Mouse (Mus musculus) heart, embryonic 16.5 days (tissue): ENCODE data around the gene Atp6v1e2. TPM values are rescaled to one million over a fixed set of nuclear protein-coding genes. Genes with fewer than 3 reads are reported as not detected.

ENCODE experiments used
- ATAC-seq: fragments of 200-750 bp; cut with Nextera tagmentation; replicated peaks from 2 replicates; pipeline ENCODE4 v1.8.0; 2017; ENCODE audit warnings: moderate number of reproducible peaks; ENCODE audit not compliant: insufficient read depth, low FRiP score; ENCODE audit errors: extremely low read depth
- H3K27ac ChIP-seq: fragments of 300-500 bp; sonication (generic); 2 replicates; pipeline ENCODE4 v1.5.1; 2014; ENCODE audit warnings: mild to moderate bottlenecking, low read length, control low read depth, moderate library complexity
- H3K27me3 ChIP-seq: fragments of 300-500 bp; sonication (generic); 2 replicates; pipeline ENCODE4 v1.6.1; 2014; ENCODE audit warnings: low read length, mixed read lengths; ENCODE audit not compliant: control insufficient read depth, insufficient read depth
- H3K36me3 ChIP-seq: fragments of 300-500 bp; sonication (generic); 2 replicates; pipeline ENCODE4 v1.6.1; 2014; ENCODE audit not compliant: control insufficient read depth, insufficient read depth
- H3K4me1 ChIP-seq: fragments of 300-500 bp; sonication (generic); 2 replicates; pipeline ENCODE4 v1.6.1; 2014; ENCODE audit warnings: low read length, mixed read lengths; ENCODE audit not compliant: control insufficient read depth, insufficient read depth
- H3K4me2 ChIP-seq: fragments of 300-500 bp; sonication (generic); 2 replicates; pipeline ENCODE4 v1.6.1; 2014; ENCODE audit warnings: low read depth, mild to moderate bottlenecking, control low read depth, low read length
- H3K4me3 ChIP-seq: fragments of 300-500 bp; sonication (generic); 2 replicates; pipeline ENCODE4 v1.5.1; 2014; ENCODE audit warnings: mild to moderate bottlenecking, control low read depth, low read length
- H3K9ac ChIP-seq: fragments of 300-500 bp; sonication (generic); 2 replicates; pipeline ENCODE4 v1.6.1; 2014; ENCODE audit warnings: low read length, control low read depth
- H3K9me3 ChIP-seq: fragments of 300-500 bp; sonication (generic); replicated peaks from 2 replicates; pipeline ENCODE4 v1.6.1; 2016; ENCODE audit warnings: low read length; ENCODE audit not compliant: control insufficient read depth
- WGBS: fragments of 180-500 bp; shearing (Covaris S2); extraction: QIAGEN DNeasy Blood & Tissue Kit; methylation state at CpG from one replicate; pipeline ENCODE4 v1.1.7; 2014; 5-methylcytosine and 5-hydroxymethylcytosine counted together
- polyA plus RNA-seq: library from polyadenylated mRNA; unstranded; fragments of >200 nt; fragmentation: Nextera tagmentation; extraction: Ambion mirVana; gene quantifications from 2 replicates; pipeline ENCODE4 v1.2.1, GENCODE M21; 2015

Atp6v1e2 gene
- polyA plus RNA-seq, 1 experiment from 2014 or later = not detected

GRCm38 (mm10) chr17:86962297-86962893 lies 14.7 kb upstream of the Atp6v1e2 start:
- H3K4me3 ChIP-seq = peak overlapping the region; percentile 90
- peak; percentile 43 for ATAC-seq
- no peaks in the 10 kb centered on the region for H3K9me3 ChIP-seq
- peak overlapping the region; percentile 97 for H3K9ac ChIP-seq
- H3K36me3 ChIP-seq = no peaks in the 10 kb centered on the region; the same call in 1 of the 2 replicates
- peak overlapping the region; percentile 71 for H3K4me2 ChIP-seq
- H3K4me1 ChIP-seq = peaks cover 59% of the 10 kb centered on the region
- under 1% methylated on average over 24 of the region's 24 CpGs for WGBS
- H3K27ac ChIP-seq = peak overlapping the region; percentile 98
- H3K27me3 ChIP-seq = no peaks in the 10 kb centered on the region

GRCm38 (mm10) chr17:86961301-86961841 lies 13.7 kb upstream of the Atp6v1e2 start:
- 47% methylated on average over 8 of the region's 8 CpGs for WGBS
- Histone ChIP-seq H3K9ac (no peak overlapping the region), H3K27me3 (no peaks in the 10 kb centered on the region), H3K4me3 (no peak overlapping the region), H3K36me3 (no peaks in the 10 kb centered on the region; the same call in 1 of the 2 replicates), H3K9me3 (no peaks in the 10 kb centered on the region; the same call in 1 of the 2 replicates), H3K4me1 (peaks cover 53% of the 10 kb centered on the region), H3K27ac (peak overlapping the region; percentile 98), H3K4me2 (peak overlapping the region; percentile 71)
- no peak for ATAC-seq

DNA sequence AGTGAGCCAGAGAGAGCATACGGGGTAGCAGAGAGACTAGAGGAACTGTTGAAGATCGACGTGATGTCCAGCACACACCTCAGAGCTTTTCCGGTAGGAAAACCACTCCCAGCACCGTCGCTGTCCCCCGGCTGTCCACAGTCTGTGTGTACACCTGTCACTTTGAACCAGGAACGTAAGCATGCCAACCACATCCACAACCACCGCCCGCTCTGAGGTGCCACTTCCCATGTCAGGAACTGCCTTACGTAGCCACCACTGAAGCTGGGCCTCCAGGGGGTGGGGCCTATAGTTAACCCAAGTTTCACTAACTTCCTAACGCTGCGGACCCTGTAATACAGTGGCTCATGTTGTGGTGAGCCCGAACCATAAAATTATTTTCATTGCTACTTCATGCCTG lies 10.3 kb upstream of the Atp6v1e2 start:
- ATAC-seq = no peak
- Histone ChIP-seq H3K9me3 (peaks cover 3% of the 10 kb centered on the region; the same call in 1 of the 2 replicates), H3K4me1 (peaks cover 34% of the 10 kb centered on the region), H3K4me3 (no peak overlapping the region), H3K9ac (no peak overlapping the region), H3K36me3 (no peaks in the 10 kb centered on the region), H3K4me2 (peak overlapping the region; percentile 32; the same call in 1 of the 2 replicates), H3K27me3 (no peaks in the 10 kb centered on the region), H3K27ac (peak overlapping the region; percentile 51)
- WGBS = 53% methylated on average over 14 of the region's 14 CpGs

DNA sequence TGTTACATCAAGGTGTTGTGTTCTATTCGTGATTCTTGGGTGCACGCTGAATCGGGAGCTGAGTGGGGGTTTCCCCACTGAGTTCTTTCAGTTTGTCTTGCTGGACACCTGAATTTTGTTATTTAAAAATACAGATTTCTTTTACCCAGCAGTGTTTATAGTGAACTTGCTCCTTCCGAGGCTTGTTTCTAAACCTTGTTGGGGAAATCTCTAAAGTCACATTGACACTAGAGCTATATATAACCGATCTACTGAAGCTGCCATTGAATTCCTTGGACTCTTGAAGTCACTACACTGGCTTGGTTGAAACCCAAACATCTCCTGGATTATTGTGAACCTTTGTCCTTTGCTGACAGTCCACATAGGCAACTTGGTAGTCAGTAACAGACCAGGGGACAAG lies 9.5 kb upstream of the Atp6v1e2 start:
- H3K36me3 ChIP-seq = no peaks in the 10 kb centered on the region
- no peaks in the 10 kb centered on the region for H3K27me3 ChIP-seq
- H3K27ac ChIP-seq = peak overlapping the region; percentile 49
- peaks cover 34% of the 10 kb centered on the region for H3K4me1 ChIP-seq
- 78% methylated on average over 5 of the region's 5 CpGs for WGBS
- no peak for ATAC-seq
- no peak overlapping the region for H3K9ac ChIP-seq
- peaks cover 3% of the 10 kb centered on the region; the same call in 1 of the 2 replicates for H3K9me3 ChIP-seq
- no peak overlapping the region for H3K4me3 ChIP-seq
- H3K4me2 ChIP-seq = peak overlapping the region; percentile 5; the same call in 1 of the 2 replicates

DNA sequence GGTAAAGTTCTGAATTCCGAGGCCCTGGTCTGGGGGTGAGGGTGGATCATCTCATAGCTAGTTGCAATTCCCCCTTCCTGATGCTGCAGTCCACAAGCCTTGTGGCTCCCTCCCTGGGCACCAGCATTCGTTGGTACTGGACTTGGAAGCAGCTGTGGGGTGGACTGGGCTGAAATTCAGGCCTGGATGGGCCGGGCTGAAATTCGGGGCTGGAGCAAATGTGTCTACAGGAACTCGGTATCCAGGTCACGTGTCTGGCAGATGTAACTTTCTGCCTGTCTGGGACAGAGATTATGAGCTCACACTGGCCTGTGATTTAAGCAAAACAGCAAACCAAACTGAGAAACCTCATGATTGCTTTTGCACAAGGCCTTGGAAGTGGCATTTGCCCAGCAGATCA lies 1.1 kb upstream of the Atp6v1e2 start:
- H3K4me3 ChIP-seq = no peak overlapping the region
- WGBS = 72% methylated on average over 6 of the region's 6 CpGs
- H3K4me1 ChIP-seq = no peaks in the 10 kb centered on the region

DNA sequence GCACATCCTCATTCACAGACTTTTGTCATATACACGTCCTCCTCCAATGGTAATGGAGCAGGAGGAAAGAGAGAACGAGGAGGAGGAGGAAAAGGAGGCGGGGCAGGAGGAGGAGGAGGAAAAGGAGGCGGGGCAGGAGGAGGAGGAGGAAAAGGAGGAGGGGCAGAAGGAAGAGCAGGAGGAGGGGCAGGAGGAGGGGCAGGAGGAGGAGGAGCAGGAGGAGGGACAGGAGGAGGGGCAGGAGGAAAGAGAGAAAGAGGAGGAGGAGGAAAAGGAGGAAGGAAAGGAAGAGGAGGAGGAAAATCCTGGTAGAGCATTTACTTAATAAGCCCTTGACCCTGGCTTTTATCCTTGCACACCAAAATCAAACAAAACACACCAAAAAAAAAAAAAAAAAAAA lies 1.6 kb downstream of the Atp6v1e2 start:
- H3K4me3 ChIP-seq = no peak overlapping the region
- no peak overlapping the region for H3K27ac ChIP-seq
- WGBS = 56% methylated on average over 4 of the region's 4 CpGs
- H3K4me1 ChIP-seq = no peaks in the 10 kb centered on the region
- no peaks in the 10 kb centered on the region for H3K36me3 ChIP-seq
- H3K4me2 ChIP-seq = no peak overlapping the region
- ATAC-seq = no peak
- no peaks in the 10 kb centered on the region for H3K27me3 ChIP-seq
- no peak overlapping the region for H3K9ac ChIP-seq
- H3K9me3 ChIP-seq = no peaks in the 10 kb centered on the region

More for the DNA sequence above, 1.1 kb upstream of the Atp6v1e2 start:
- Histone ChIP-seq H3K9me3 (no peaks in the 10 kb centered on the region), H3K9ac (no peak overlapping the region), H3K27me3 (no peaks in the 10 kb centered on the region), H3K36me3 (no peaks in the 10 kb centered on the region), H3K27ac (no peak overlapping the region), H3K4me2 (no peak overlapping the region)
- ATAC-seq = no peak

- no peaks in the 10 kb centered on the region for H3K36me3 ChIP-seq
- no peak for ATAC-seq
- peaks cover 3% of the 10 kb centered on the region for H3K4me1 ChIP-seq
- H3K4me2 ChIP-seq = no peak overlapping the region
- WGBS = 82% methylated on average over 6 of the region's 6 CpGs
- H3K4me3 ChIP-seq = no peak overlapping the region
- H3K27ac ChIP-seq = no peak overlapping the region
- no peaks in the 10 kb centered on the region for H3K27me3 ChIP-seq
- H3K9ac ChIP-seq = no peak overlapping the region
- H3K9me3 ChIP-seq = no peaks in the 10 kb centered on the region
These were observed 4.5 kb downstream of the Atp6v1e2 start for GRCm38 (mm10) chr17:86943158-86943557.

DNA sequence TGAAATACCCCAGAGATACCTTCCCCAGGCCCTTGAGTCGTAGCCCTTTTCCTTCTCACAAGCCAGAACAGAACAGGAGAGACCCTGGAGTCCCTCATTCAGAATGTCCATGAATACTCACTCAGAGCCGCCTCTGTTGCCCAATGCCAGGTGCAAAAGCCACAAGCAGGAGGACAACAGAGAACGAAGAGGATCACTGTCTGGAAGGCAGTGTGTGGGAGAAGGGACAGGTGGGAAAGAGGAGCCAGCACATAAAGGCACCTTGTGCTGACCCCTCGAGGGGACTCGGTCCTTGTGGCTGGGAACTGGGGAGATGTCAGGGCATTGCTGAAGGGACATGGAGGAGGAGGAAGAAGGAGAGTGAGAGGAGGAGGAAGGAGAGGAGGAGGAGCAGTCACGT lies 5.6 kb downstream of the Atp6v1e2 start:
- Histone ChIP-seq H3K4me2 (no peak overlapping the region), H3K27ac (no peak overlapping the region), H3K27me3 (no peaks in the 10 kb centered on the region), H3K9me3 (no peaks in the 10 kb centered on the region), H3K4me3 (no peak overlapping the region), H3K9ac (no peak overlapping the region), H3K4me1 (peaks cover 11% of the 10 kb centered on the region), H3K36me3 (no peaks in the 10 kb centered on the region)
- no peak for ATAC-seq
- WGBS = 68% methylated on average over 6 of the region's 6 CpGs

- H3K27ac ChIP-seq = no peak overlapping the region
- H3K4me3 ChIP-seq = no peak overlapping the region
- H3K4me1 ChIP-seq = peaks cover 12% of the 10 kb centered on the region
- ATAC-seq = no peak
- 69% methylated on average over 7 of the region's 7 CpGs for WGBS
- no peak overlapping the region for H3K4me2 ChIP-seq
- no peaks in the 10 kb centered on the region for H3K9me3 ChIP-seq
- H3K9ac ChIP-seq = no peak overlapping the region
- no peaks in the 10 kb centered on the region for H3K36me3 ChIP-seq
- peaks cover 2% of the 10 kb centered on the region; the same call in 1 of the 2 replicates for H3K27me3 ChIP-seq
These were observed 9.0 kb downstream of the Atp6v1e2 start for GRCm38 (mm10) chr17:86938683-86939082.
